Mouse (Mus musculus): ENCODE measurements around the gene Klk13.

- TF ChIP-seq CTCF (IDR thresholded peaks at IDR 0.05; ENCODE audit: extremely low read depth, insufficient read depth, insufficient read length, insufficient replicate concordance) (no peak), POLR2A (IDR thresholded peaks at IDR 0.05; ENCODE audit: low read depth, low read length) (no peak)
These were observed 59.5 kb downstream of the Klk13 start for GRCm38 (mm10) chr7:43771916-43772315.
